Mouse (Mus musculus): ENCODE measurements around the gene Supt3. TPM values are rescaled to one million over a fixed set of nuclear protein-coding genes. Genes with fewer than 3 reads are reported as not detected.

Gene Supt3
- polyA plus RNA-seq, 1 experiment from 2014 or later = 20.4 TPM

- no peaks in the 10 kb centered on the region for H3K9me3 ChIP-seq (ENCODE audit: control insufficient read depth, low read length)
- no peak overlapping the region for H3K4me2 ChIP-seq (ENCODE audit: low read depth, low read length)
- 68% methylated on average over 7 of the region's 7 CpGs for WGBS
- ATAC-seq (ENCODE audit: low read depth) = no peak
- peaks cover 4% of the 10 kb centered on the region for H3K4me1 ChIP-seq (replicated peaks; ENCODE audit: control insufficient read depth, insufficient read depth, low read length)
- no peak overlapping the region for H3K4me3 ChIP-seq (ENCODE audit: low read length)
- H3K9ac ChIP-seq (ENCODE audit: low read length) = no peak overlapping the region
- no peaks in the 10 kb centered on the region for H3K27me3 ChIP-seq (ENCODE audit: control insufficient read depth, insufficient read depth, low read depth, low read length)
- no peaks in the 10 kb centered on the region for H3K36me3 ChIP-seq (ENCODE audit: control insufficient read depth, insufficient read depth, low read length)
- no peak overlapping the region for H3K27ac ChIP-seq (ENCODE audit: low read length)
Observed at GRCm38 (mm10) chr17:45072495-45073347, 295.8 kb downstream of the Supt3 start.

GRCm38 (mm10) chr17:45073348-45073634, 296.3 kb downstream of the Supt3 start:
- H3K4me1 ChIP-seq (replicated peaks; ENCODE audit: control insufficient read depth, insufficient read depth, low read length) = peaks cover 4% of the 10 kb centered on the region
- H3K4me3 ChIP-seq (ENCODE audit: low read length) = no peak overlapping the region
- no peaks in the 10 kb centered on the region for H3K36me3 ChIP-seq (ENCODE audit: control insufficient read depth, insufficient read depth, low read length)
- H3K9me3 ChIP-seq (ENCODE audit: control insufficient read depth, low read length) = no peaks in the 10 kb centered on the region
- no peak for ATAC-seq (ENCODE audit: low read depth)
- H3K9ac ChIP-seq (ENCODE audit: low read length) = no peak overlapping the region
- H3K27me3 ChIP-seq (ENCODE audit: control insufficient read depth, insufficient read depth, low read depth, low read length) = no peaks in the 10 kb centered on the region
- H3K4me2 ChIP-seq (ENCODE audit: low read depth, low read length) = no peak overlapping the region
- no peak overlapping the region for H3K27ac ChIP-seq (ENCODE audit: low read length)
- 94% methylated on average over 8 of the region's 8 CpGs for WGBS

GRCm38 (mm10) chr17:45073779-45074178, 296.8 kb downstream of the Supt3 start:
- WGBS = 88% methylated on average over 3 of the region's 3 CpGs
- no peak for ATAC-seq (ENCODE audit: low read depth)
- no peaks in the 10 kb centered on the region for H3K36me3 ChIP-seq (ENCODE audit: control insufficient read depth, insufficient read depth, low read length)

GRCm38 (mm10) chr17:45076951-45077350, 300.0 kb downstream of the Supt3 start:
- H3K27ac ChIP-seq (ENCODE audit: low read length) = no peak overlapping the region
- H3K27me3 ChIP-seq (ENCODE audit: control insufficient read depth, insufficient read depth, low read depth, low read length) = no peaks in the 10 kb centered on the region
- ATAC-seq (ENCODE audit: low read depth) = no peak
- peaks cover 4% of the 10 kb centered on the region for H3K4me1 ChIP-seq (replicated peaks; ENCODE audit: control insufficient read depth, insufficient read depth, low read length)
- H3K4me3 ChIP-seq (ENCODE audit: low read length) = no peak overlapping the region
- no peak overlapping the region for H3K4me2 ChIP-seq (ENCODE audit: low read depth, low read length)
- WGBS = 88% methylated on average over 4 of the region's 4 CpGs
- H3K36me3 ChIP-seq (ENCODE audit: control insufficient read depth, insufficient read depth, low read length) = no peaks in the 10 kb centered on the region
- H3K9me3 ChIP-seq (ENCODE audit: control insufficient read depth, low read length) = no peaks in the 10 kb centered on the region
- H3K9ac ChIP-seq (ENCODE audit: low read length) = no peak overlapping the region

More at GRCm38 (mm10) chr17:45073779-45074178, 296.8 kb downstream of the Supt3 start:
- peaks cover 4% of the 10 kb centered on the region for H3K4me1 ChIP-seq (replicated peaks; ENCODE audit: control insufficient read depth, insufficient read depth, low read length)
- no peak overlapping the region for H3K27ac ChIP-seq (ENCODE audit: low read length)
- no peak overlapping the region for H3K9ac ChIP-seq (ENCODE audit: low read length)
- H3K27me3 ChIP-seq (ENCODE audit: control insufficient read depth, insufficient read depth, low read depth, low read length) = no peaks in the 10 kb centered on the region
- no peaks in the 10 kb centered on the region for H3K9me3 ChIP-seq (ENCODE audit: control insufficient read depth, low read length)
- H3K4me3 ChIP-seq (ENCODE audit: low read length) = no peak overlapping the region
- H3K4me2 ChIP-seq (ENCODE audit: low read depth, low read length) = no peak overlapping the region

GRCm38 (mm10) chr17:45077921-45078640, 301.1 kb downstream of the Supt3 start:
- Histone ChIP-seq H3K4me2 (ENCODE audit: low read depth, low read length) (no peak overlapping the region), H3K4me3 (ENCODE audit: low read length) (no peak overlapping the region), H3K9ac (ENCODE audit: low read length) (no peak overlapping the region), H3K27ac (ENCODE audit: low read length) (no peak overlapping the region), H3K9me3 (ENCODE audit: control insufficient read depth, low read length) (no peaks in the 10 kb centered on the region), H3K27me3 (ENCODE audit: control insufficient read depth, insufficient read depth, low read depth, low read length) (no peaks in the 10 kb centered on the region), H3K36me3 (ENCODE audit: control insufficient read depth, insufficient read depth, low read length) (no peaks in the 10 kb centered on the region), H3K4me1 (replicated peaks; ENCODE audit: control insufficient read depth, insufficient read depth, low read length) (peaks cover 4% of the 10 kb centered on the region)
- 0 out of 2 replicates have a peak, but pooled peaks have one; percentile 17 for ATAC-seq (ENCODE audit: low read depth)
- WGBS = 35% methylated on average over 14 of the region's 14 CpGs

GRCm38 (mm10) chr17:45081521-45081920, 304.6 kb downstream of the Supt3 start:
- H3K27ac ChIP-seq (ENCODE audit: low read length) = no peak overlapping the region
- no peaks in the 10 kb centered on the region for H3K27me3 ChIP-seq (ENCODE audit: control insufficient read depth, insufficient read depth, low read depth, low read length)
- H3K9ac ChIP-seq (ENCODE audit: low read length) = no peak overlapping the region
- WGBS = 41% methylated on average over 8 of the region's 8 CpGs
- no peak overlapping the region for H3K4me3 ChIP-seq (ENCODE audit: low read length)
- peak; percentile 59; the same call in 1 of the 2 replicates for ATAC-seq (ENCODE audit: low read depth)
- H3K4me2 ChIP-seq (ENCODE audit: low read depth, low read length) = 0 out of 2 replicates have a peak overlapping the region, but pooled peaks have one; percentile 6
- no peaks in the 10 kb centered on the region for H3K9me3 ChIP-seq (ENCODE audit: control insufficient read depth, low read length)
- H3K36me3 ChIP-seq (ENCODE audit: control insufficient read depth, insufficient read depth, low read length) = no peaks in the 10 kb centered on the region
- peaks cover 4% of the 10 kb centered on the region for H3K4me1 ChIP-seq (replicated peaks; ENCODE audit: control insufficient read depth, insufficient read depth, low read length)

- peak; percentile 49; the same call in 1 of the 2 replicates for ATAC-seq (ENCODE audit: low read depth)
- Histone ChIP-seq H3K9me3 (ENCODE audit: control insufficient read depth, low read length) (no peaks in the 10 kb centered on the region), H3K27ac (ENCODE audit: low read length) (no peak overlapping the region), H3K36me3 (ENCODE audit: control insufficient read depth, insufficient read depth, low read length) (no peaks in the 10 kb centered on the region), H3K4me2 (ENCODE audit: low read depth, low read length) (peak overlapping the region; percentile 6; the same call in 1 of the 2 replicates), H3K4me3 (ENCODE audit: low read length) (no peak overlapping the region), H3K27me3 (ENCODE audit: control insufficient read depth, insufficient read depth, low read depth, low read length) (no peaks in the 10 kb centered on the region), H3K4me1 (replicated peaks; ENCODE audit: control insufficient read depth, insufficient read depth, low read length) (peaks cover 4% of the 10 kb centered on the region), H3K9ac (ENCODE audit: low read length) (no peak overlapping the region)
- 34% methylated on average over 8 of the region's 8 CpGs for WGBS
Observed at GRCm38 (mm10) chr17:45081955-45082475, 305.1 kb downstream of the Supt3 start.

- Histone ChIP-seq H3K27me3 (ENCODE audit: control insufficient read depth, insufficient read depth, low read depth, low read length) (no peaks in the 10 kb centered on the region), H3K4me2 (ENCODE audit: low read depth, low read length) (no peak overlapping the region), H3K4me3 (ENCODE audit: low read length) (no peak overlapping the region), H3K27ac (ENCODE audit: low read length) (no peak overlapping the region), H3K4me1 (replicated peaks; ENCODE audit: control insufficient read depth, insufficient read depth, low read length) (0 out of 2 replicates have a peak, but pooled peaks cover 2% of the 10 kb centered on the region), H3K9ac (ENCODE audit: low read length) (no peak overlapping the region), H3K9me3 (ENCODE audit: control insufficient read depth, low read length) (no peaks in the 10 kb centered on the region), H3K36me3 (ENCODE audit: control insufficient read depth, insufficient read depth, low read length) (no peaks in the 10 kb centered on the region)
- no peak for ATAC-seq (ENCODE audit: low read depth)
- WGBS = 84% methylated on average over 5 of the region's 5 CpGs
Observed at GRCm38 (mm10) chr17:45086361-45086760, 309.4 kb downstream of the Supt3 start.

GRCm38 (mm10) chr17:45087022-45087421, 310.1 kb downstream of the Supt3 start:
- H3K27ac ChIP-seq (ENCODE audit: low read length) = no peak overlapping the region

More at GRCm38 (mm10) chr17:45087022-45087421, 310.1 kb downstream of the Supt3 start:
- WGBS = 37% methylated on average over 5 of the region's 5 CpGs
- Histone ChIP-seq H3K4me3 (ENCODE audit: low read length) (no peak overlapping the region), H3K27me3 (ENCODE audit: control insufficient read depth, insufficient read depth, low read depth, low read length) (no peaks in the 10 kb centered on the region), H3K9me3 (ENCODE audit: control insufficient read depth, low read length) (no peaks in the 10 kb centered on the region), H3K4me2 (ENCODE audit: low read depth, low read length) (no peak overlapping the region), H3K36me3 (ENCODE audit: control insufficient read depth, insufficient read depth, low read length) (no peaks in the 10 kb centered on the region), H3K4me1 (replicated peaks; ENCODE audit: control insufficient read depth, insufficient read depth, low read length) (0 out of 2 replicates have a peak, but pooled peaks cover 2% of the 10 kb centered on the region), H3K9ac (ENCODE audit: low read length) (no peak overlapping the region)
- no peak for ATAC-seq (ENCODE audit: low read depth)

All from lung, embryonic 16.5 days (tissue).